Mouse (Mus musculus) forebrain, embryonic 11.5 days (tissue): ENCODE results near the gene Nol4l. TPM values are rescaled to one million over a fixed set of nuclear protein-coding genes. Genes with fewer than 3 reads are reported as not detected.

Source experiments
- ATAC-seq: fragments of 200-750 bp; cut with Nextera tagmentation; replicated peaks from 2 replicates; pipeline ENCODE4 v1.8.0; 2017; ENCODE audit warnings: moderate TSS enrichment; ENCODE audit not compliant: low FRiP score
- DNase-seq: peaks from one replicate; pipeline ENCODE4 v3.0.0-alpha.2; 2017; ENCODE audit warnings: low spot score
- H3K27ac ChIP-seq: fragments of 300-500 bp; sonication (generic); 2 replicates; pipeline ENCODE4 v1.5.1; 2014; ENCODE audit warnings: low read depth, low read length
- H3K27me3 ChIP-seq: fragments of 300-500 bp; sonication (generic); 2 replicates; pipeline ENCODE4 v1.6.1; 2014; ENCODE audit warnings: mild to moderate bottlenecking, low read length, mixed read lengths; ENCODE audit not compliant: control insufficient read depth, insufficient read depth
- H3K36me3 ChIP-seq: fragments of 300-500 bp; sonication (generic); 2 replicates; pipeline ENCODE4 v1.6.1; 2014; ENCODE audit warnings: mild to moderate bottlenecking, low read length, moderate library complexity, mixed read lengths; ENCODE audit not compliant: control insufficient read depth, insufficient read depth
- H3K4me1 ChIP-seq: fragments of 300-500 bp; sonication (generic); replicated peaks from 2 replicates; pipeline ENCODE4 v1.6.1; 2014; ENCODE audit warnings: low read length, mixed read lengths; ENCODE audit not compliant: control insufficient read depth, insufficient read depth
- H3K4me2 ChIP-seq: fragments of 300-500 bp; sonication (generic); 2 replicates; pipeline ENCODE4 v1.6.1; 2014; ENCODE audit warnings: low read depth, mild to moderate bottlenecking, low read length, moderate library complexity, mixed read lengths; ENCODE audit not compliant: severe bottlenecking
- H3K4me3 ChIP-seq: fragments of 300-500 bp; sonication (generic); 2 replicates; pipeline ENCODE4 v1.5.1; 2014; ENCODE audit warnings: low read depth, low read length
- H3K9ac ChIP-seq: fragments of 300-500 bp; sonication (generic); 2 replicates; pipeline ENCODE4 v1.6.1; 2014; ENCODE audit warnings: low read length
- H3K9me3 ChIP-seq: fragments of 300-500 bp; sonication (generic); 2 replicates; pipeline ENCODE4 v1.6.1; 2016; ENCODE audit warnings: low read length, mixed read lengths; ENCODE audit not compliant: control insufficient read depth
- WGBS: fragments of 180-500 bp; shearing (Covaris S2); extraction: QIAGEN DNeasy Blood & Tissue Kit; methylation state at CpG from one replicate; pipeline ENCODE4 v1.1.7; 2014; 5-methylcytosine and 5-hydroxymethylcytosine counted together
- polyA plus RNA-seq: library from polyadenylated mRNA; unstranded; fragments of >200 nt; fragmentation: Nextera tagmentation; extraction: Ambion mirVana; gene quantifications from 2 replicates; pipeline ENCODE4 v1.2.1, GENCODE M21; 2014

Gene Nol4l
- polyA plus RNA-seq, 1 experiment from 2014 or later: 25.6 TPM

DNA sequence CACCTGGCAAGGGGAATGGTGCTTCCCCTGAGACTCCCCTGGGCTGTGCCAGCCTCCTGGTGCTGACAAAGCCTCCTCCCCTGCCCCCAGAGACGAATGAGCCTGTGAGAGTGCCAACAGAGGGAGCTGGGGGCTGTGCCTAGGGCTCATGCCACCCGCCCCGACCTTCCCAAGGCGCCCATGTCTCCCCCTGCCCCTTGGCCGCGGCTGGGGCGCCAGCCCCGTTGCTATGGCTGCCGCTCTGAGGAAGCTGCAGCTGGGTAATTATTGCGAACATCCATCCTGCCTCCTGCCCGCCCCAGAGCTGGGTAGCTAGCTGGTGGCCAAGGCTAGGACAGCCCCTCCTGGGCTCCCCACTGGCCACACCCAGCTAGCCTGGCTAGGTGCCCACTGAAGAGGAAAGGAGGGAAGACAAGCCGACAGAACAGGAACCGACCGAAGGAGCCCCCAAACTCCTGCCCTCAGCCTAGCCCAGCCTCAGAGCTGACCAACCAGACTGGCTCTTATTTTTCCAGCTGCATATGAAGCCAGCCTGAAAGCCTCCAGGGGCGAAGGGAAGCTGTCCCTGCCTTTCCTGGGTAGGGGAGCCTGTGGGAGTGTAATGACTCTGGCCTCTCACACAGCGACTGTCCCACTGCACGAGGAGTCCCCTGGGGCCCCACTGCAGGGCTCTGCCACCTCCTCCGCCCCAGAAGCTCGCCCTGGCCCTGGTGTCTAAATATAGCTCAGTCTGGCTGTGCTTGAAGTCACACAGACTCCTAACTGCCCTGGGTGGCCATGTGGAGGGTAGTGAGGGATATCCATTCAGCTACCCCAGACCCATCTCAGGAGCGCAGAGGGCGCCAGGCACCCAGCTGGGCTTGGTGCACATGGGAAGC is 31.1 kb upstream of the Nol4l start:
- Histone ChIP-seq H3K4me3 (0 out of 2 replicates have a peak overlapping the region, but pooled peaks have one; percentile 3), H3K36me3 (no peaks in the 10 kb centered on the region), H3K9ac (peak overlapping the region; percentile 35), H3K4me2 (peak overlapping the region; percentile 42; the same call in 1 of the 2 replicates), H3K27me3 (no peaks in the 10 kb centered on the region), H3K9me3 (no peaks in the 10 kb centered on the region), H3K27ac (0 out of 2 replicates have a peak overlapping the region, but pooled peaks have one; percentile 18), H3K4me1 (peaks cover 14% of the 10 kb centered on the region)
- ATAC-seq: peak; percentile 63
- peak; percentile 64 for DNase-seq
- WGBS: 19% methylated on average over 21 of the region's 21 CpGs

DNA sequence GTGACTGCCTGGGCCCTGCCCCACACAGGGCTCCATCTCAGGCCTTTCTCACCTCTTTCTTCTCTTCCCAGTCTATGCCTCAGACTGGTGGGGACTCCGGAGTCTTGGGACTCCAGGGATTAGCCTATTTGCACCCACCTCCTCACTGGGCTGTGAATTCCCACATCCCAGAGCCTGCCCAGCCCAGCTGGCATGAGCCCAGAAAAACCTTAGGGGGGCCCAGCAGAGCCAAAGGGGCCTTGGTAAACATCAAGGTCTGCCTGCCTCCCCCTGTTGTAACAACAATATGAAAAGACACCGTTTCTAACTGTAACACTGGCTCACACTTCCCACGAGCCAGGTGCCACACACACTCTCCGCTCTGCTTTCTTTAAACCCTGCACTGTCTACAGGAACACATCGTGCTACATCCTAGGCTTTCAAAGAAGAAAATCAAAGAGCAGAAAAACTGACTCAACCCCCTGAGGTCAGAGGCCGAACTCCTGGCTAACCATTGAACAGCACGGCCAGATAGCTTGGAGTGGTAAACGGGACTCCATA is 29.9 kb upstream of the Nol4l start:
- Histone ChIP-seq H3K4me2 (no peak overlapping the region), H3K4me3 (no peak overlapping the region), H3K36me3 (no peaks in the 10 kb centered on the region), H3K4me1 (peaks cover 14% of the 10 kb centered on the region), H3K9me3 (no peaks in the 10 kb centered on the region), H3K27me3 (no peaks in the 10 kb centered on the region), H3K27ac (no peak overlapping the region), H3K9ac (no peak overlapping the region)
- ATAC-seq: no peak
- 62% methylated on average over 8 of the region's 8 CpGs for WGBS
- no peak for DNase-seq

- Histone ChIP-seq H3K4me2 (no peak overlapping the region), H3K9me3 (no peaks in the 10 kb centered on the region), H3K9ac (no peak overlapping the region), H3K4me1 (peaks cover 14% of the 10 kb centered on the region), H3K36me3 (no peaks in the 10 kb centered on the region), H3K27me3 (no peaks in the 10 kb centered on the region), H3K4me3 (no peak overlapping the region), H3K27ac (no peak overlapping the region)
- no peak for ATAC-seq
- WGBS: 76% methylated on average over 6 of the region's 6 CpGs
- no peak for DNase-seq
Observed at GRCm38 (mm10) chr2:153558464-153558863, 28.7 kb upstream of the Nol4l start.

DNA sequence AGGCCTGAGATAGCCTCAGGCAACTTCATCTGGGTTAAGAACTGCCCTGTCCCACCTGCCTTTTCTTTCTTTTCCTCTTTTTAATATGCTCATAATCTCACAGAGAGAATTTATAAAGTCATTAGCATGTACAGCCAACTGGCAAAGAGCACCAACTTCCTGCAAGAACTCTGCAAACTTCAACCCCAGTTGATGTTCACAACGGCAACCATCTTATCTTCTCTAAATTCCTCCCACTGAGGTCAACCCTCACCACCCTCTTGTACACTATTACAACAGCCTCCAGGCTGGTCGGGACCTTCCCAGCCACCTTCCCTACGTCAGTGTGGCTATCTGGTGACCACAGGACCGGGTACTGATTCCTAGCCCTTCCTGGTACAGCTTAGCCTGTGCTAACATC is 27.5 kb upstream of the Nol4l start:
- Histone ChIP-seq H3K9me3 (no peaks in the 10 kb centered on the region), H3K27ac (no peak overlapping the region), H3K9ac (no peak overlapping the region), H3K4me1 (peaks cover 14% of the 10 kb centered on the region), H3K4me2 (no peak overlapping the region), H3K27me3 (no peaks in the 10 kb centered on the region), H3K36me3 (no peaks in the 10 kb centered on the region), H3K4me3 (no peak overlapping the region)
- no peak for DNase-seq
- no peak for ATAC-seq
- WGBS: 82% methylated on average over 4 of the region's 4 CpGs

DNA sequence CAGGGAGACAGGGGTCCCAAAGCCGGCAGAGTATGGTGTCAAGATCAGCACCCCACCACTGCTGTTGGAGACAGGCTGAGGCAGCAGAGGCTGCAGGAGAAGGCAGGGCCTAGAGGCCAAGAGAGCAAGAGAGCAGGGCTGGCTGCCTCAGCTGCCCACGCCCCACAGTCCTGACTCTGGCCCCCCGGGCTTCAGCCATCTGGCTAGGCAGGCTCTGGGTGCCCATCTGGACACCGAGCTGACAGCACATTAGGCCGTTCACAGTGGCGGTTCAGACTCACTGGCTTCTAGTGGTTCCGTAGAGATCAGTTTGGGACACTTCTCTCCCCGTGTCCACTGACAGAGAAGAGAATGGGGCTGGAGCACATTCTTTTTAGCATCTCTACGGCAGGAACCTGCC is 26.4 kb upstream of the Nol4l start:
- ATAC-seq: no peak
- H3K9ac ChIP-seq: no peak overlapping the region
- H3K27me3 ChIP-seq: no peaks in the 10 kb centered on the region
- no peak overlapping the region for H3K4me3 ChIP-seq
- no peak overlapping the region for H3K27ac ChIP-seq
- H3K36me3 ChIP-seq: no peaks in the 10 kb centered on the region
- no peaks in the 10 kb centered on the region for H3K9me3 ChIP-seq
- peaks cover 9% of the 10 kb centered on the region for H3K4me1 ChIP-seq
- WGBS: 69% methylated on average over 9 of the region's 9 CpGs
- DNase-seq: no peak
- H3K4me2 ChIP-seq: no peak overlapping the region

DNA sequence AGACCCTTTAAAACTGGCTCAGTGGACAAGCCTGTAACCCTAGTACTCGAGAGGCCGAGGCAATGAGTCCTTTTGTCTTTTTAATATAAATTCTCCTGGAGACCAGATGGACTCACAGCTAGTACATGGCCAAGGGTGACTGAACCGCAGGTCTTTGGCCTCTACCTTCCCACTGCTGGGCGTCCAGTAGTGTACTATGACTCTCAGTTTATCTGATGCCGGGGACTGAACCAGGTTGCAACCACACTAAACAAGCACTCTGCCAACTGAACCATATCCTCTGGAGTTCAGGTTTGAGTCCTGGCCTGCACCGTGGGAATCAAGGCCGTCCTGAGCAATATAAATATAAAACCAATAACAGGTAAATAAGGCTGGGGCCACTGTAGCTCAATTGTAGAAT is 24.8 kb upstream of the Nol4l start:
- Histone ChIP-seq H3K9ac (no peak overlapping the region), H3K9me3 (no peaks in the 10 kb centered on the region), H3K27ac (no peak overlapping the region), H3K4me3 (no peak overlapping the region), H3K27me3 (no peaks in the 10 kb centered on the region), H3K36me3 (no peaks in the 10 kb centered on the region), H3K4me1 (peaks cover 2% of the 10 kb centered on the region; the same call in 1 of the 2 replicates), H3K4me2 (no peak overlapping the region)
- 85% methylated on average over 7 of the region's 7 CpGs for WGBS
- no peak for ATAC-seq
- DNase-seq: no peak

DNA sequence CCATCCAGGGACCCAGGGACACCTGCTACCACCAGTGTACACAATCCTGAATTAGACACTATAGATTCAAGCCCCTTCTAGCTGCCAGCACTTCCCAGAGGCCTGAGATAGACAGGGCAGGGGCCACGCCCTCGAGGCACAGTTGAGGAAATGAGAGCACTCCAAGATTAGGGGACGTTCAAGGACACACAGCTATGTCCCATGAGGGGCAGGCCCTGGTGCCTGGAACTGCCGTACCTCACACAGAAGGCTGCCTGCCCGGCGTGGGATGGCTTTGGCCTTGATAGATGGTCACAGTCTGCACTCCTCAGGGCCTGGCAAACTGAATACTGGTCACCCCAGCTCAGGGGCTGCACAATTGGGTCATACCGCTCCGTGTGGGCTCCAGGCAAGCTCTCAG is 19.7 kb upstream of the Nol4l start:
- Histone ChIP-seq H3K9me3 (no peaks in the 10 kb centered on the region), H3K27me3 (no peaks in the 10 kb centered on the region), H3K9ac (no peak overlapping the region), H3K27ac (no peak overlapping the region), H3K4me1 (peaks cover 8% of the 10 kb centered on the region), H3K36me3 (no peaks in the 10 kb centered on the region), H3K4me3 (no peak overlapping the region), H3K4me2 (no peak overlapping the region)
- DNase-seq: no peak
- no peak for ATAC-seq
- WGBS: 80% methylated on average over 8 of the region's 8 CpGs

- Histone ChIP-seq H3K9ac (no peak overlapping the region), H3K4me3 (no peak overlapping the region), H3K4me2 (no peak overlapping the region), H3K9me3 (no peaks in the 10 kb centered on the region), H3K36me3 (no peaks in the 10 kb centered on the region), H3K27ac (no peak overlapping the region), H3K27me3 (no peaks in the 10 kb centered on the region), H3K4me1 (peaks cover 8% of the 10 kb centered on the region)
- ATAC-seq: peak; percentile 61; the same call in 1 of the 2 replicates
- WGBS: 44% methylated on average over 14 of the region's 14 CpGs
- no peak for DNase-seq
Observed at GRCm38 (mm10) chr2:153548221-153548923, 18.6 kb upstream of the Nol4l start.
